Mouse (Mus musculus): ENCODE measurements around the gene Katnbl1. TPM values are rescaled to one million over a fixed set of nuclear protein-coding genes. Genes with fewer than 3 reads are reported as not detected.
"Not testable (repeated sequence)": the region's sequence is repeated elsewhere in the genome, so short reads cannot be mapped to it uniquely, and the experiment has no call there.

Gene Katnbl1
- polyA plus RNA-seq, 1 experiment = 21.9 TPM

GRCm38 (mm10) chr2:112390843-112391242, 11.8 kb downstream of the Katnbl1 start:
- H3K4me1 ChIP-seq (ENCODE audit: control insufficient read depth, insufficient read depth, low read length) = peaks cover 45% of the 10 kb centered on the region
- TF ChIP-seq CTCF (IDR thresholded peaks at IDR 0.05; ENCODE audit: low read depth, low read length) (no peak), POLR2A (IDR thresholded peaks at IDR 0.05; ENCODE audit: borderline replicate concordance, low read depth, low read length) (no peak)
- H3K27ac ChIP-seq (ENCODE audit: insufficient read depth, low read depth, low read length) = 0 out of 2 replicates have a peak overlapping the region, but pooled peaks have one; percentile 12
- no peak overlapping the region for H3K4me3 ChIP-seq (ENCODE audit: insufficient read depth, low read length)

GRCm38 (mm10) chr2:112391346-112392000, 12.5 kb downstream of the Katnbl1 start:
- TF ChIP-seq CTCF (IDR thresholded peaks at IDR 0.05; ENCODE audit: low read depth, low read length) (no peak), POLR2A (IDR thresholded peaks at IDR 0.05; ENCODE audit: borderline replicate concordance, low read depth, low read length) (no peak)
- peak overlapping the region; percentile 61 for H3K27ac ChIP-seq (ENCODE audit: insufficient read depth, low read depth, low read length)
- H3K4me3 ChIP-seq (ENCODE audit: insufficient read depth, low read length) = no peak overlapping the region
- peaks cover 47% of the 10 kb centered on the region for H3K4me1 ChIP-seq (ENCODE audit: control insufficient read depth, insufficient read depth, low read length)

- Histone ChIP-seq H3K27ac (ENCODE audit: insufficient read depth, low read depth, low read length) (peak overlapping the region; percentile 30), H3K4me1 (ENCODE audit: control insufficient read depth, insufficient read depth, low read length) (peaks cover 49% of the 10 kb centered on the region), H3K4me3 (ENCODE audit: insufficient read depth, low read length) (no peak overlapping the region)
- TF ChIP-seq CTCF (IDR thresholded peaks at IDR 0.05; ENCODE audit: low read depth, low read length) = no peak
- no peak for TF ChIP-seq POLR2A (IDR thresholded peaks at IDR 0.05; ENCODE audit: borderline replicate concordance, low read depth, low read length)
Observed at GRCm38 (mm10) chr2:112392689-112393088, 13.7 kb downstream of the Katnbl1 start.

- Histone ChIP-seq H3K4me3 (ENCODE audit: insufficient read depth, low read length) (no peak overlapping the region), H3K4me1 (ENCODE audit: control insufficient read depth, insufficient read depth, low read length) (peaks cover 44% of the 10 kb centered on the region), H3K27ac (ENCODE audit: insufficient read depth, low read depth, low read length) (peak overlapping the region; percentile 82)
- TF ChIP-seq CTCF (IDR thresholded peaks at IDR 0.05; ENCODE audit: low read depth, low read length) (no peak), POLR2A (IDR thresholded peaks at IDR 0.05; ENCODE audit: borderline replicate concordance, low read depth, low read length) (no peak)
Observed at GRCm38 (mm10) chr2:112393958-112394357, 14.9 kb downstream of the Katnbl1 start.

- Histone ChIP-seq H3K4me3 (ENCODE audit: insufficient read depth, low read length) (no peak overlapping the region), H3K4me1 (ENCODE audit: control insufficient read depth, insufficient read depth, low read length) (peaks cover 33% of the 10 kb centered on the region), H3K27ac (ENCODE audit: insufficient read depth, low read depth, low read length) (no peak overlapping the region)
- TF ChIP-seq POLR2A (IDR thresholded peaks at IDR 0.05; ENCODE audit: borderline replicate concordance, low read depth, low read length) = no peak
- no peak for TF ChIP-seq CTCF (IDR thresholded peaks at IDR 0.05; ENCODE audit: low read depth, low read length)
Observed at GRCm38 (mm10) chr2:112396649-112397048, 17.6 kb downstream of the Katnbl1 start.

GRCm38 (mm10) chr2:112407030-112407429, 28.0 kb downstream of the Katnbl1 start:
- H3K27ac ChIP-seq (ENCODE audit: insufficient read depth, low read depth, low read length) = no peak overlapping the region
- peaks cover 4% of the 10 kb centered on the region for H3K4me1 ChIP-seq (ENCODE audit: control insufficient read depth, insufficient read depth, low read length)
- H3K4me3 ChIP-seq (ENCODE audit: insufficient read depth, low read length) = no peak overlapping the region
- TF ChIP-seq CTCF (IDR thresholded peaks at IDR 0.05; ENCODE audit: low read depth, low read length) (no peak), POLR2A (IDR thresholded peaks at IDR 0.05; ENCODE audit: borderline replicate concordance, low read depth, low read length) (no peak)

GRCm38 (mm10) chr2:112425308-112425707, 46.3 kb downstream of the Katnbl1 start:
- no peak overlapping the region for H3K27ac ChIP-seq (ENCODE audit: insufficient read depth, low read depth, low read length)
- no peaks in the 10 kb centered on the region for H3K4me1 ChIP-seq (ENCODE audit: control insufficient read depth, insufficient read depth, low read length)
- TF ChIP-seq POLR2A (IDR thresholded peaks at IDR 0.05; ENCODE audit: borderline replicate concordance, low read depth, low read length) (no peak), CTCF (IDR thresholded peaks at IDR 0.05; ENCODE audit: low read depth, low read length) (no peak)
- H3K4me3 ChIP-seq (ENCODE audit: insufficient read depth, low read length) = no peak overlapping the region

- not testable (repeated sequence) for H3K4me3 ChIP-seq (ENCODE audit: insufficient read depth, low read length); H3K4me1 ChIP-seq (ENCODE audit: control insufficient read depth, insufficient read depth, low read length); H3K27ac ChIP-seq (ENCODE audit: insufficient read depth, low read depth, low read length)
Observed at GRCm38 (mm10) chr2:112428534-112428933, 49.5 kb downstream of the Katnbl1 start.

GRCm38 (mm10) chr2:112429665-112430064, 50.7 kb downstream of the Katnbl1 start:
- no peak overlapping the region for H3K27ac ChIP-seq (ENCODE audit: insufficient read depth, low read depth, low read length)
- no peak overlapping the region for H3K4me3 ChIP-seq (ENCODE audit: insufficient read depth, low read length)
- TF ChIP-seq POLR2A (IDR thresholded peaks at IDR 0.05; ENCODE audit: borderline replicate concordance, low read depth, low read length) (no peak), CTCF (IDR thresholded peaks at IDR 0.05; ENCODE audit: low read depth, low read length) (no peak)
- H3K4me1 ChIP-seq (ENCODE audit: control insufficient read depth, insufficient read depth, low read length) = peaks cover 9% of the 10 kb centered on the region

- H3K4me3 ChIP-seq (ENCODE audit: insufficient read depth, low read length) = no peak overlapping the region
- no peak overlapping the region for H3K27ac ChIP-seq (ENCODE audit: insufficient read depth, low read depth, low read length)
- TF ChIP-seq POLR2A (IDR thresholded peaks at IDR 0.05; ENCODE audit: borderline replicate concordance, low read depth, low read length) (no peak), CTCF (IDR thresholded peaks at IDR 0.05; ENCODE audit: low read depth, low read length) (no peak)
- peaks cover 9% of the 10 kb centered on the region for H3K4me1 ChIP-seq (ENCODE audit: control insufficient read depth, insufficient read depth, low read length)
Observed at GRCm38 (mm10) chr2:112430403-112430802, 51.4 kb downstream of the Katnbl1 start.

Measured in bone marrow macrophage, adult 2 months (primary cell).